Mouse (Mus musculus) ES-E14 (cell line): ENCODE data around the gene Clec12a.

ENCODE experiments used
- HCFC1 ChIP-seq: IDR thresholded peaks from 2 replicates; pipeline ENCODE4 v1.6.1; 2012; ENCODE audit warnings: low read length, inconsistent platforms, borderline replicate concordance; ENCODE audit not compliant: insufficient read depth
- ZC3H11A ChIP-seq: IDR thresholded peaks from 2 replicates; pipeline ENCODE4 v1.6.1; 2012; ENCODE audit warnings: low read depth, mild to moderate bottlenecking, inconsistent platforms, low read length, borderline replicate concordance
- ZNF384 ChIP-seq: IDR thresholded peaks from 2 replicates; pipeline ENCODE4 v1.6.1; 2012; ENCODE audit warnings: low read depth, low read length, inconsistent platforms

- TF ChIP-seq ZNF384, result no peak
- TF ChIP-seq ZC3H11A, result no peak
- no peak for TF ChIP-seq HCFC1
Measured at GRCm38 (mm10) chr6:129337751-129338150, 4.7 kb upstream of the Clec12a start.
